Mouse (Mus musculus) embryo, embryonic 11.5 days (tissue): ENCODE measurements at regions not wholly inside any gene's neighbourhood (a gene's known extent, or its start where the extent isn't known, plus 50 kb on each side); places are given as distances from the start of the nearest gene placed in this dataset.
A peak's percentile ranks its signal among the peaks of the same experiment; 100 is the strongest.

Experiments used
- DNase-seq: peaks from one replicate; pipeline ENCODE4 v3.0.0-alpha.2; 2012; ENCODE audit warnings: low read depth, low spot score

GRCm38 (mm10) chr1:183853956-183854613, 159.0 kb upstream of the Dusp10 start:
- no peak for DNase-seq

DNA sequence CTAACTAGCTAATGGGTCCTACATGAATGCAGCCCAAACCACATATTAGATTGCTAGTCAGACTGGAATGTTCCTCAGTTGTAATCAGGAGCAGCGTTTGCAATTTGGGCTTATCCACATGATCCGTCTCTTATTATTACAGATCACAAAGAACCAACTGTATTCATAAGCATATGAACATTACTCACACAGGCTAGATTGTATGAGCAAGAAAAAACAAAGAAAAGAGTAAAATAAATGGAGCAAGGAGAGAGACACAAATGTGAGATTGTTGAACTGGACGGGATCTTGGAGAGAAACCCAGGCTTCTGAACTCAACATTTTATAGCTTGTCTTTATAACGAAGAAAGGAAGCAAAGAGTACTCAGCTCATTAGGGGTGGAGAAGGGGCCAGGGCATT, 148.0 kb upstream of the Dusp10 start:
- no peak for DNase-seq

- no peak for DNase-seq
Measured at GRCm38 (mm10) chr1:183865586-183865985, 147.5 kb upstream of the Dusp10 start.

- no peak for DNase-seq
Measured at GRCm38 (mm10) chr1:183868965-183869364, 144.1 kb upstream of the Dusp10 start.

DNA sequence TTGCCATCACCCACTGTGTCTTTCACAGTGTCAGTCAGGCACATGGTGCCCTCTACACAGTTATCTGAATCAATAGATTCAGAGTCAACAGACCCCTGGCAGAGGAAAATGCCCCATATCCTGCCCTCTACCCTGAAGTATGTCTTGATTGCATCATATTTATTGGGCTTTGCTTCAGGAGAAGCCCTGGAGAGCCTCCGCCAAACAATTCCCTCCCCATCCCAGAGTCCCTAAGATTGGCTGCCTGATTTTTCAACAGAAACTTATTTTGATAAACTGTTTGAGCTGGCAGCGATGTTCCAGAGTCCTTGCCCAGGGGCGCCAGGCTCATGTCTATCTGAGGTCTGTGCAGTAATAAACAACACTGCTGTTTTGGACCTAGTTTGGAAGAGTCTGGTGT, 117.2 kb upstream of the Dusp10 start:
- DNase-seq = no peak

GRCm38 (mm10) chr1:183898091-183898490, 115.0 kb upstream of the Dusp10 start:
- no peak for DNase-seq

- DNase-seq = no peak
Measured at GRCm38 (mm10) chr1:183904564-183904963, 108.5 kb upstream of the Dusp10 start.

GRCm38 (mm10) chr1:183905345-183906142, 107.6 kb upstream of the Dusp10 start:
- no peak for DNase-seq

DNA sequence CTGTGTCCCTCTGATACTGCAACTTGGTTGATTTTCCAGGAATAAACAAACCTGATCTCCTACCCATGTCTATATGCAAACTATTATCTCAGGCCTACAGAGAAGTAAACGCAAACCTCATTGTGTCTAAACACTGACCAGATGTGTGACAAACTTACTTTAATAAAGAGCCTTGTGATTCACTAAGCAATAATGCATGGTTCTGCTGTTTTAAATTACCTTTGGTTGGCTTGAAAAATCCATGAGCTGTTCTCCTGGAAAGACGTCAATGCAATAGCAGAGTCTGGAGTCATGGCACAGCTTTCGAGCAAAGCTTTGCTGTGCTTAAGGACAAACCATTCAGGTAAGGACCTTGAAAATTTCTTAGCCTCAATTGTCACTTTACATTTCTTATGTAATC, 95.4 kb upstream of the Dusp10 start:
- DNase-seq = no peak

- DNase-seq = no peak
Measured at GRCm38 (mm10) chr1:183921262-183921661, 91.8 kb upstream of the Dusp10 start.

- DNase-seq = peak; percentile 5
Measured at GRCm38 (mm10) chr1:183928539-183928938, 84.6 kb upstream of the Dusp10 start.

DNA sequence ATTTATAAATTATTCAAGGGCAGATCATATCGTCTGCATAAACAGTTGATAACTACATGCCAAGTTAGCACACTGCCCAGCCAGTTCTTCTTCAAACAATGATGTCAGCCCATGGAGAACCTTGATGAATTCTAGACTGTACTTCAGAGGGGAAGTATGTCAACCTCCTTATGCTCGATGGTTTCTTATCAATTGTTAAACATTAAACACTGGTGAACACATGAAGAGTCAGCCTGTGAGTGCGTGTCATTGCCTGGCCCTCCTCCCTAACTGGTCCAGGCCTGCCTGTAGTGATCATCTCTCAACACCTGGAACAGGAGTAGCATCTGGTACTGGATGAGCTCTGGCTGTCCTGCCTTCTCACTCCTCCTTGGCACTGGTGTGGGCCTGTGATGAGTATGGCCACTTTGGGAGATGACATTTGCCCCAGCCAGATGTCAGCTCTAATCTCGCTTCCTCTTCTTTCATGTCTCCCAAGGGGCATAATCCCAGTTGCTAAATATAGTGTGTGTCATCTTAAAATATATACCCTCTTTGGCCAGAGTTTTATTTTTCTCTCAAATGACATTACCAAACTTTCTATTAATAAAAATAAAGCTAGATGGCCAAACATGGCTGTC, 82.6 kb upstream of the Dusp10 start:
- no peak for DNase-seq

- DNase-seq = no peak
Measured at GRCm38 (mm10) chr1:183931141-183931540, 82.0 kb upstream of the Dusp10 start.

GRCm38 (mm10) chr1:183933845-183934244, 79.3 kb upstream of the Dusp10 start:
- no peak for DNase-seq

DNA sequence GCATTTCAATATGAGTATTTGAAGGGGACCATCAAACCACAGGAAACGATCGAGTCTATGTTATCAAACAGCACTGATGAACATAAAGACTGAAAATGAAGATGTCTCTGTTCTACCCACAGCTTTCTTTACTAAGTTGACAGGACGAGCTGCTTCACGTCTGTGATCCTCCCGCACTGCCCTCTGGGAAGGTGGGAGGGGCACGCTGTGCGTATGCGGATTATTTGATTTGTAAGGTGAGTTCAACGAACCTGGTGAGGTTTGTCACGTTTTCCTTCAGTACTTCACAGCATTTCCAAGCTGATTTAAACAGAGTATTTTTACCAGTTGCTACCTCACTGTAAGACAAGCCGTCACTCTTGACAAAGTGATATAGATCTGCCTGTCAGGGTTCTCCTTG, 75.9 kb upstream of the Dusp10 start:
- no peak for DNase-seq

GRCm38 (mm10) chr1:183938361-183938760, 74.7 kb upstream of the Dusp10 start:
- DNase-seq = no peak

DNA sequence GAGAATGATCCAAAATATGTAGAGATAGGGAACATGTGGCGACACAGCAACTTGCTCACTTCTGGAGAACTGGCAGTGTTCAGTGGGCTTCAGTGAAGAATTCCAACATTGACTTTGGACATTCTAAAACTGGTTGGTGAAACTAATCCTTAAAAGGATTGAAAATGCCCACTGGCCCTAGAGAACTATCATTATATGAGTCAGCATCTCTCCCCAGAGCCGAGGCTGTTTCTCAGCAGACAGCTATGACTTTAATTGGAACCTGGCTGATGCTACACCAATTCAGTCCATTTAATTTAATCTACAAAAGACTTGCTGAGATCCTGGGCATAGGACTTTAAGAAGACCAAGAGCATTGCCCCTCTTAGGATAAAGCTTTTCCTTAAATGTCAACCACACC, 72.4 kb upstream of the Dusp10 start:
- DNase-seq = no peak

DNA sequence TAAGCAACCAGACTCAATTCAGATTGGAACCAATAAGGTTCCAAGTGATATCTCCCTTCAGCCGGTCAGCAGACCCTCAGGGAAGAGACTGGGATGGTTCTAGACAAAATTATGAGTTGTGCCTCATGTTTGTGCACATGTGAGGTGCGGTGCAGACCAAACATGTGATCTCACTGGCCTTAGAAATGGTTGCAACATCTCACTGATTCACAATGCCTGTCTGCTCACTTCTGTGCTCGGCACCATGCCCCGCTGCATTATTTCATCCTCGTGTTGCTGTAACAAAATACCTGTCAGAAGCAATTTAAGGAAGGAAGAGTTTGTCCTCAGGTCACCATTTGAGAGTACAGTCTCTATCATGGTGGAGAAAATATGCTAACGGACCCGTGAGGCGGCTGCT, 66.9 kb upstream of the Dusp10 start:
- DNase-seq = no peak

DNA sequence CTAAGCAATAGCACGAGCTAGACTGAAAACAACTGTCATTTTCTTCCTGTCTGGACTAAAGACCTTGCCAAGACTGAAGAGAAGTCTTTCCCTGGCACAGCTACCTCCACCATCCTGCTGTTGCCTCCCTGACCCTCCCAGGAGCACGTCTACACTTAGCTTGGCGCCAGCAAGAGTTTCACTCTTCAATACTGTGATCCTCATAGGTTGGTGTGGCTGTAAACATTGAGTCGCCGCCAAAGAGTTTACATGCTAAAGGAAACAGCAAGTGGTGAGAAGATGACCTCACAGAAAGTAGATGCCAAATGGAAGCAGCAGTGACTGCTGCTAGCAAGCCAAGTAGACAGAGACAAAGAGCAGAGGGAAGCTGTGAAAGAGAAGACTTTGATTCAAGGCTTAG, 66.0 kb upstream of the Dusp10 start:
- no peak for DNase-seq

DNA sequence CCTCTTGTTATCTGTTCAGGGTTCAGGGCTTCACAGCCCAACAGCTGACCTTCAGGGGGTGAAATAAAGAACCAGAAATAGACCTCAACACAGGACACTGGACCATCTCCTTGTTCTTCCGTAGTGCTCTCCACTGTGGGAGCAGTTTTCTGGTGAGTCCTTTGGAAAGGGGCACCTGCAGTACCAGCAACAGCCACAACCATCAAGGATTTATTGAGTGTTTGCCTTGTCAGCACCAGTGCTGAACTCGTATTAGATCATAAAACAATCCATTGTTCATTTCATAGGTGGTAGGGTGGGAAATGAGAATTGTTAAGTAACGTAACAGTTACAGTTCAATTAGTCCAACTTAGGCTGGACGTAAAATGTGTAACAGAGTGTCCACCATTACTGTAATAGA, 63.9 kb upstream of the Dusp10 start:
- DNase-seq = no peak

DNA sequence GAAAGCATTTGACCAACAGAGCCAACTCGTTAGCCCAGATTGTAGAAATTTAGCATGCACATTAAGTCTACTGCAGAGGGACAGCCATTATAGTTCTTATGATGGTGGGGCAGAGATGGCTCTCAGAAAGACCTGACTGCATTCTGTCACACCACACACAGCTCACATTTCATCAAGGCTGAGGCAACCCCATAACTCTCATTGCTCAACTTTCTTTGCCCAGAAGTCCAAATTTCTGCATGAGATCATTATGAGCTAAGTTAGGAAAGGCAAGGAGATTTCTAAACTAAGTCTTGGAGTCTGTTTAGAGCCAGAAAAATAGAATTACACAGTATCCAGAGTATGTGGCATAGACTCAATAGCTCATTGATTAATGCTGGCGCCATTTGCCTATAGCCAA, 59.0 kb upstream of the Dusp10 start:
- DNase-seq = no peak

GRCm38 (mm10) chr1:183956391-183956790, 56.7 kb upstream of the Dusp10 start:
- DNase-seq = no peak

GRCm38 (mm10) chr1:183961383-183961782, 51.7 kb upstream of the Dusp10 start:
- DNase-seq = no peak
